Mouse (Mus musculus): Measurements from ENCODE around the gene Grwd1.
"Not testable (repeated sequence)": the region's sequence is repeated elsewhere in the genome, so short reads cannot be mapped to it uniquely, and the experiment has no call there.

Grwd1 gene

DNA sequence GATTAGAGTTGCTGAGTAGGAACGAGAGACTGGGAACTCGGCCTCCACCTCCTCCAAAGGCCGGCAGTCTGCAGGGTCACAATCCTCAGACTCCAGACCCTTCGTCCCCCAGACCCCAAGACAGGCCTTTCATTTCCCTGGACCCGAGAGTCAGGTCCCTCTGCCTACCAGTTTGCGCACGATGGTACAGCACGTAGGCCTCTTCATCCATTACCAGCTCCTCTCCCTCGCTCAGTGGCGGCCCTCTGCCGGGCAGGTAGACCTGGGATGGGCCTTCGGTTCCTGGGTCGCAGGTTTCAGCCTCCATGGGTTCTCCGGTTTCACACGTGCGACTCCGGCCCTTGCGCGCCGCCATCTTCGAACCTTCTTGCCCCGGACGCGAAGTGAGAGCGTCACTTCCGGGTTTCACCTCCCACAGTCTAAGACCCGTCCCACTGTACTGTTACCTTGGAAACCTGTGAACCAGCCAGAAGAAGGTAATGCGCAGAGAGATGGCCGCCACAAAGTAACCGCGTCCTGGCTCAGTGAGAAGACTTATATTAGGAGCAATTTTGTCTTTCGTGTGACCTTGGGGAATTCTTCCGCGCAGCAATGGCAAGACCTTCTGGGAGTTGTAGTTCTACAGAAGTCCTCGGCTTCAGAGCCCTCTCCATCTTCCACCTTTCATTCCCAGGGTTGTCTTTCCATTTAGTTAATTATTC is at the start of gene Grwd1:
TSS of gene Grwd1 (minus strand) at position 518 of the 701 bp plus-strand sequence.
- peak; percentile 81 to 85 for DNase-seq (ENCODE audit: low spot score in 2 of 2)

- DNase-seq (ENCODE audit: low spot score in 2 of 2), result no peak
Observed at GRCm38 (mm10) chr7:45880531-45880930, 49.8 kb upstream of the Grwd1 start.

GRCm38 (mm10) chr7:45878278-45878677 is 47.5 kb upstream of the Grwd1 start, which contains the start of gene Grin2d:
Grin2d (minus strand) TSS chr7:45878378.
- not testable (repeated sequence) for DNase-seq (ENCODE audit: low spot score in 2 of 2)

- no peak for DNase-seq (ENCODE audit: low spot score in 2 of 2)
Observed at GRCm38 (mm10) chr7:45876895-45877294, 46.2 kb upstream of the Grwd1 start.

GRCm38 (mm10) chr7:45873061-45873947 is 42.6 kb upstream of the Grwd1 start:
- DNase-seq (ENCODE audit: low spot score in 2 of 2), result peak; percentile 55 to 62

GRCm38 (mm10) chr7:45872624-45873023 is 41.9 kb upstream of the Grwd1 start, which contains the start of gene Kdelr1:
Kdelr1 (plus strand) TSS chr7:45872772.
- peak; percentile 79 to 89 for DNase-seq (ENCODE audit: low spot score in 2 of 2)

GRCm38 (mm10) chr7:45870282-45871058 is 39.7 kb upstream of the Grwd1 start:
- DNase-seq (ENCODE audit: low spot score in 2 of 2), result no peak

DNA sequence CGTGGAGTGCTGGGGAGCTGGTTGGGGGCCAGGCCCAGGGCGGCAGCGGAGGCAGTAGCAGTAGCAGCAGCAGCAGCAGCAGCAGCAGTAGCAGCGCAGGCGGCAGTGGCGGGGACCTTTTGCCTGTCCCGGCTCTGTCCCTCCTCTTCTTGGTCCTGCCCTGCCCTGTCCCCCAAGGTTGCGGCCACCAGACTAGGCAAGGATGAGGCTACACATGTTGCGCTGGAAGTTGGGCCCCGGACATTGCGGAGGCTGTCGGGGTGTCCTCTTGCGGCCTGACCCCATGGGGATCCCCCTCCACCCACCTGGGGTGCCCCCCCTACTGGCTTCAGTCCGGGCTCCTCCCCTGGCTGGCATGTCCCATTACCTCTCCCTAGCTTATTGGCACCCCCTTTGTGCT is 39.0 kb upstream of the Grwd1 start:
- DNase-seq (ENCODE audit: low spot score in 2 of 2), result no peak

- DNase-seq (ENCODE audit: low spot score in 2 of 2), result no peak
Observed at GRCm38 (mm10) chr7:45869107-45869670, 38.4 kb upstream of the Grwd1 start.

DNA sequence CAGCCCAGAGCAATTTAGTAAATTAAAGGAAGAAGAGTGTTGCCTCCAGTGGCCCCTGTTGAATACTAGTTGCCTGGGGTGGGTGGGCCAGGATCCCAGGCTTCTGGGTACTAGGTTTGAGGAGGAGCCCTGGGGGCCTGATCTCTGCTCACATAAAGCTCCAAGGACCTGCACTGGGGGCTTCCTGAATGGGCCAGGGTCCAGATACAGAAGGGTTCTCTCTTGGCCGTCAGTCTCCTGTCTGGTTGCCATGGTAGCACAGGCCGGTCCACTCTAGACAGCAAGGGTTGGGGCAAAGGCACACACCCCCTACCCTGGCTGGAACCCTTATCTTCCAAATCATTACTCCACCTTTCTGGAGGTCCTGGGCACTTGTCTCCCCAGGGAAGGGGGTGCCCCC is 37.1 kb upstream of the Grwd1 start:
- no peak for DNase-seq (ENCODE audit: low spot score in 2 of 2)

DNA sequence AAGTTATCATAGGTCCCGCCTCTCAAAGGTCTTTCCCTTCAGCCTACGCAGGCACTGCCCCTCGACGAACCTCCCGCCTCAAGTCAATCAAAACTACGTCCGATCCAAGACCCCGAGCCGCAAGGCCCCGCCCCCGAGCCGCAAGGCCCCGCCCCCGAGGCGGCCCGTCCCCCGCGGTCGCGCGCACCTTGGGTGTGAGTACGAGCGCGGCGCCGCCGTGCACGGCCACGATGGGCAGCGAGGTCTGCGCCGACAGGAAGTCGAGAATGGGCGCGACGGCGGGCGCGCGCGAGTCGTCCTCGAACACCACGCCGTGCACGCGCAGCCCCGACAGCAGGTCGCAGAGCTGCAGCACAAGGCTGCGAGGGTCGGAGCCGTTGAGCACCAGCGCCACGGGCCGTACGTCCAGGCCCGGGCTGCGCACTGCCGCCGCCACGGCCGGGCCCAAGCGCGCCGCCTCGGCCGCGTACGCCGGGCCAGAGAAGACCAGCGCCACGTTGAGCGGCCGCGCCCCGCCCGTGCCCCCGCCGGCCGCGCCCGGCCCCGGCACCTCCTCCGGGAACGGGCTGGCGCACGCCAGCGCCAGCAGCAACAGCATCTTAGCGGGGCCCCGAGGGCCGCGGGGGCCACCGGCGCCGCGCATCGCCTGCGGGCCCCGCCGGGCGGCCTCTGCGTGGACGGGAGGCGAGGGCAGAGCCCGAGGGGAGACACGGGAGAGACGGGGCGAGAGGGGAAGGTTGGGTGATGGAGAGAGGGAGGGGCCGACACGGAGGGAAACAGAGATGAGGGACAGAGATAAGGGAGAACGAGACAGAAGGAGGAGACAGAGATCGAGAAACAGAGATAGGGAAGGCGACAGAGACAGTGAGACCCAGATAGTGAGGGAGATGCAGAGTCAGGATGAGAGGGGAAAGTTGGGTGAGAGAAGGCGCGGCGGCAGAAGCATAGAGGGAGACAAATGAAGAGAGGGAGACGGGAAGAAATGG is 35.5 kb upstream of the Grwd1 start:
- DNase-seq (ENCODE audit: low spot score in 2 of 2), result peak; percentile 87 to 90

- no peak for DNase-seq (ENCODE audit: low spot score in 2 of 2)
Observed at GRCm38 (mm10) chr7:45864435-45864834, 33.7 kb upstream of the Grwd1 start.

DNA sequence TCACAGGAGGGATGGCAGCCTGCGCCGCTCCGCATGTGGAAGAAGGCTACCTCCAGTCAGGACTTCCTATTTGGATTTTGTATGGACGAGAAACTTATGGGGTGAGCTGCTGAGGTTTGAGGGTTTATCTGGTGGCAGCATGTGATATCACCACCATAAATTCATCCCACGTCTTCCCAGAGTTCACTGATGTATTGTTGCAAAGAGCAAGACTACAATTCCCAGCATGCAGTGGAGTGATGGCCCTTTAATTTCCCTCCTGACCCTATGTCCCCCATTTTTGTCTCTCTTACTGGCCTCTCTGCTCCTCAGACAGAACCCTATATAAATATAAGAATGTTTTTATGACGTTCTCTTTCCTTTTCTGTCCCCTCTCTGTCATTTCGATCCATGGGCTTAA is 32.1 kb upstream of the Grwd1 start:
- DNase-seq (ENCODE audit: low spot score in 2 of 2), result no peak

DNA sequence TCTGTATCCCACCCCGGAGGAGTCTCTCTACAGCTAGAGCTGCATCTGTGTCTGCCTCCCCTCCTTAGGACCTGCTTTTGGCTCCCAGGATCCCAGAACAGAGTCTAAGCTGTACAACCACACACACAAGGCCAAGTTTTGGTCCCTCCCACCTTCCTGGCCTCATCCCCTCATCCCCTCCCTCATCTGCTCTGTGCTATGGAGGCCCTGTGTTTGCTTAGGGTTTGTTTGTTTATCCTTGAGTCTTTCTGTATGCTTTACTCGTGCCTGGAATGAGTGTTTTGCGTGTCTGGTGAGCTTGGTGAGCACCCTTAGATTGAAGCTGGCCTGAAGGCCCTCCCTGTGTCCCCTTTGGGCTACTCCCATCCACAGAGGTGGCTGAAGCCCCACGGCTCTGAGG is 28.3 kb upstream of the Grwd1 start:
- no peak for DNase-seq (ENCODE audit: low spot score in 2 of 2)

GRCm38 (mm10) chr7:45856950-45857901 is 26.5 kb upstream of the Grwd1 start:
- DNase-seq (ENCODE audit: low spot score in 2 of 2), result no peak

DNA sequence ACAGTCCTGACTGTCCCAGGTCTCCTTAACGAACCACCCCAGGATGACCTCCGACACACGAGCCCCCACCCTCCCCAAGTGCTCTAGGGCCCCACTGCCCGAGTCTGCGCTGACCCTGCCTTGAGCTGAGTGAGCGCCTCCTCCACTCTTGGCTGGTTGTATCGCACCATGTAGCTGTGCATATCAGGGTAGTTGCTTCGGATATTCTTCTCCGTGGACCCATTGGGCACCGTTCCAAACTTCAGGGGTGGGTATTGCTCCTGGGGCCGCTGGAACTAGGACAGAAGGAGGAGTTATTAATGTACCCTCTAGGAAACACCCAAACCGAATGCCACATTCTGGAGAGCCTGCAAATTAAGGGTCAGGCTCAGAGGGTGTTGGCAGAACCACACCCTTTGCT is 22.3 kb upstream of the Grwd1 start:
- no peak for DNase-seq (ENCODE audit: low spot score in 2 of 2)

- no peak for DNase-seq (ENCODE audit: low spot score in 2 of 2)
Observed at GRCm38 (mm10) chr7:45850661-45851060, 19.9 kb upstream of the Grwd1 start.

GRCm38 (mm10) chr7:45848447-45849027 is 17.8 kb upstream of the Grwd1 start:
- no peak for DNase-seq (ENCODE audit: low spot score in 2 of 2)

Data from urinary bladder, postnatal 36 days (tissue).